In genomic region chr11:89028871-89029405, GRCm38 (mm10) we compare ENCODE assay signal across 9 mouse cellular contexts. TPM values are rescaled to one million over a fixed set of nuclear protein-coding genes. Genes with fewer than 3 reads are reported as not detected.
DNase-seq lines count a peak whose midpoint lies in the region; ATAC-seq lines count a peak whose summit lies in the region.
"Had no signal": no experiment of that assay in that cellular context is flagged by ENCODE, and none has a peak within 500 bp of the region (broad histone marks: within the 10 kb centered on the region; RNA-seq: fewer than 3 reads in every experiment).

No protein-coding gene starts in this region.

- H3K4me1 ChIP-seq in heart, embryonic 11.5 days (ENCODE audit: control insufficient read depth, insufficient read depth, low read length): peaks cover 11% of the 10 kb centered on the region
- H3K4me1 ChIP-seq in liver, embryonic 15.5 days (replicated peaks): peaks cover 37% of the 10 kb centered on the region
- H3K4me1 ChIP-seq in forebrain, embryonic 15.5 days: no peaks in the 10 kb centered on the region

- no peak overlapping the region for H3K4me3 ChIP-seq in heart, embryonic 11.5 days (ENCODE audit: low read depth, low read length)
- no peak overlapping the region for H3K4me3 ChIP-seq in liver, embryonic 15.5 days (replicated peaks)
- H3K4me3 ChIP-seq in forebrain, embryonic 15.5 days: no peak overlapping the region

- peak overlapping the region; percentile 50; the same call in 1 of the 2 replicates for H3K27ac ChIP-seq in heart, embryonic 11.5 days (ENCODE audit: low read depth, low read length)
- H3K27ac ChIP-seq in liver, embryonic 15.5 days (replicated peaks): peak overlapping the region; percentile 61
- H3K27ac ChIP-seq in forebrain, embryonic 15.5 days (replicated peaks): no peak overlapping the region

- DNase-seq in CD4-positive, CD25-positive, alpha-beta regulatory T cell, adult 2 months (ENCODE audit: low read depth, low spot score): peak; percentile 45
- DNase-seq in spleen, postnatal 14 days (ENCODE audit: low spot score in 2 of 2): peak; percentile 49 to 57
- DNase-seq: adrenal gland, postnatal 10 days had no signal

- no peak overlapping the region for H3K9ac ChIP-seq in heart, embryonic 11.5 days (ENCODE audit: low read depth, low read length)
- H3K9ac ChIP-seq in liver, embryonic 15.5 days: no peak overlapping the region
- H3K9ac ChIP-seq in forebrain, embryonic 15.5 days (replicated peaks): no peak overlapping the region

- no peak overlapping the region for H3K4me2 ChIP-seq in heart, embryonic 11.5 days
- peak overlapping the region; percentile 3; the same call in 1 of the 2 replicates for H3K4me2 ChIP-seq in liver, embryonic 15.5 days
- H3K4me2 ChIP-seq in forebrain, embryonic 15.5 days (replicated peaks): no peak overlapping the region

- 14% methylated on average over 10 of the region's 10 CpGs for WGBS in heart, embryonic 11.5 days (ENCODE audit: insufficient replicate concordance)
- 10% methylated on average over 10 of the region's 10 CpGs for WGBS in liver, embryonic 15.5 days (ENCODE audit: insufficient replicate concordance)
- WGBS in forebrain, embryonic 15.5 days: 75% methylated on average over 10 of the region's 10 CpGs

- no peaks in the 10 kb centered on the region for H3K36me3 ChIP-seq in heart, embryonic 11.5 days (ENCODE audit: control insufficient read depth, insufficient read depth, low read length)
- H3K36me3 ChIP-seq in liver, embryonic 15.5 days (replicated peaks): no peaks in the 10 kb centered on the region
- H3K36me3 ChIP-seq in forebrain, embryonic 15.5 days: no peaks in the 10 kb centered on the region

- ATAC-seq in CD4-positive, CD25-positive, alpha-beta regulatory T cell, adult 4 months: no peak
- peak; percentile 60; the same call in 1 of the 2 replicates for ATAC-seq in heart, embryonic 11.5 days (replicated peaks; ENCODE audit: insufficient number of reproducible peaks, low FRiP score, low TSS enrichment)
- peak; percentile 73 for ATAC-seq in liver, embryonic 15.5 days (ENCODE audit: insufficient read depth)
- no peak for ATAC-seq in forebrain, embryonic 15.5 days (replicated peaks)
- ATAC-seq in activated CD4-positive, CD25-positive, alpha-beta regulatory T cell, adult 4 months: no peak
- no peak for ATAC-seq in erythroblast, adult 5-6 weeks (replicated peaks; ENCODE audit: low FRiP score, poor library complexity, severe bottlenecking)

- no peaks in the 10 kb centered on the region for H3K27me3 ChIP-seq in heart, embryonic 11.5 days (ENCODE audit: control insufficient read depth, insufficient read depth, low read length)
- no peaks in the 10 kb centered on the region for H3K27me3 ChIP-seq in liver, embryonic 15.5 days
- H3K27me3 ChIP-seq in forebrain, embryonic 15.5 days: no peaks in the 10 kb centered on the region

- no peaks in the 10 kb centered on the region for H3K9me3 ChIP-seq in heart, embryonic 11.5 days (replicated peaks; ENCODE audit: control insufficient read depth, low read length)
- no peaks in the 10 kb centered on the region for H3K9me3 ChIP-seq in liver, embryonic 15.5 days (replicated peaks)
- H3K9me3 ChIP-seq in forebrain, embryonic 15.5 days: no peaks in the 10 kb centered on the region

RNA-seq across cellular contexts. Expression of gene Trim25, which starts 29.8 kb away (rescaled TPM):
- polyA plus RNA-seq in CD4-positive, CD25-positive, alpha-beta regulatory T cell, adult 4 months (2017; shearing (Covaris generic)): 10 to 100 TPM; 14.0 to 25.6 TPM
- polyA plus RNA-seq in heart, embryonic 11.5 days (2014; fragmentation: Nextera tagmentation; extraction: Ambion mirVana): 9.4 and 14.9 TPM in 2 replicates
- 19.6 and 20.4 TPM in 2 replicates for polyA plus RNA-seq in liver, embryonic 15.5 days (2015; fragmentation: Nextera tagmentation; extraction: Ambion mirVana)
- polyA plus RNA-seq in forebrain, embryonic 15.5 days (2015; fragmentation: Nextera tagmentation; extraction: Ambion mirVana): 2.8 and 3.9 TPM in 2 replicates
- 10 to 100 TPM; 10.3 to 15.4 TPM for polyA plus RNA-seq in activated CD4-positive, CD25-positive, alpha-beta regulatory T cell, adult 4 months (2017; shearing (Covaris generic))
- total RNA-seq in erythroblast, adult 5-6 weeks (2015; ENCODE audit: low replicate concordance): 19.8 and 24.2 TPM in 2 replicates
- total RNA-seq in erythroblast, adult 5-6 weeks (2017; ENCODE audit: low replicate concordance): 16.4 and 20.5 TPM in 2 replicates

RNA-seq across cellular contexts. Expression of gene Dgke, which starts 37.7 kb away (rescaled TPM):
- 1 to 10 TPM; 4.6 to 7.3 TPM for polyA plus RNA-seq in CD4-positive, CD25-positive, alpha-beta regulatory T cell, adult 4 months (2017; shearing (Covaris generic))
- 4.2 and 4.5 TPM in 2 replicates for polyA plus RNA-seq in heart, embryonic 11.5 days (2014; fragmentation: Nextera tagmentation; extraction: Ambion mirVana)
- 0.40 and 0.62 TPM in 2 replicates for polyA plus RNA-seq in liver, embryonic 15.5 days (2015; fragmentation: Nextera tagmentation; extraction: Ambion mirVana)
- 16.2 and 16.8 TPM in 2 replicates for polyA plus RNA-seq in forebrain, embryonic 15.5 days (2015; fragmentation: Nextera tagmentation; extraction: Ambion mirVana)
- 1 to 10 TPM; 3.7 to 4.9 TPM for polyA plus RNA-seq in activated CD4-positive, CD25-positive, alpha-beta regulatory T cell, adult 4 months (2017; shearing (Covaris generic))
- total RNA-seq in erythroblast, adult 5-6 weeks (2015; ENCODE audit: low replicate concordance): not detected in 2 replicates
- total RNA-seq in erythroblast, adult 5-6 weeks (2017; ENCODE audit: low replicate concordance): 0.70 and 1.8 TPM in 2 replicates

RNA-seq across cellular contexts. Expression of gene Gm525, which starts 44.7 kb away (rescaled TPM):
- not detected for polyA plus RNA-seq in CD4-positive, CD25-positive, alpha-beta regulatory T cell, adult 4 months (2017; shearing (Covaris generic))
- polyA plus RNA-seq in heart, embryonic 11.5 days (2014; fragmentation: Nextera tagmentation; extraction: Ambion mirVana): not detected in 2 replicates
- polyA plus RNA-seq in liver, embryonic 15.5 days (2015; fragmentation: Nextera tagmentation; extraction: Ambion mirVana): not detected in 2 replicates
- not detected in 2 replicates for polyA plus RNA-seq in forebrain, embryonic 15.5 days (2015; fragmentation: Nextera tagmentation; extraction: Ambion mirVana)
- not detected for polyA plus RNA-seq in activated CD4-positive, CD25-positive, alpha-beta regulatory T cell, adult 4 months (2017; shearing (Covaris generic))
- total RNA-seq in erythroblast, adult 5-6 weeks (2015; ENCODE audit: low replicate concordance): not detected in 2 replicates
- not detected in 2 replicates for total RNA-seq in erythroblast, adult 5-6 weeks (2017; ENCODE audit: low replicate concordance)
- total RNA-seq: adrenal gland, postnatal 10 days had no signal

RNA-seq across cellular contexts. Expression of gene Coil, which starts 58.9 kb away (rescaled TPM):
- 1 to 10 TPM; 6.0 to 9.6 TPM for polyA plus RNA-seq in CD4-positive, CD25-positive, alpha-beta regulatory T cell, adult 4 months (2017; shearing (Covaris generic))
- 8.5 and 9.0 TPM in 2 replicates for polyA plus RNA-seq in heart, embryonic 11.5 days (2014; fragmentation: Nextera tagmentation; extraction: Ambion mirVana)
- 3.4 and 4.0 TPM in 2 replicates for polyA plus RNA-seq in liver, embryonic 15.5 days (2015; fragmentation: Nextera tagmentation; extraction: Ambion mirVana)
- polyA plus RNA-seq in forebrain, embryonic 15.5 days (2015; fragmentation: Nextera tagmentation; extraction: Ambion mirVana): 27.7 and 30.5 TPM in 2 replicates
- polyA plus RNA-seq in activated CD4-positive, CD25-positive, alpha-beta regulatory T cell, adult 4 months (2017; shearing (Covaris generic)): 1 to 10 TPM; 4.8 to 6.5 TPM
- total RNA-seq in erythroblast, adult 5-6 weeks (2015; ENCODE audit: low replicate concordance): 1.3 and 2.7 TPM in 2 replicates
- 1.3 and 6.3 TPM in 2 replicates for total RNA-seq in erythroblast, adult 5-6 weeks (2017; ENCODE audit: low replicate concordance)

Comparison
In these comparisons a context has a peak if more than half of its experiments do, and no peak if none do; other contexts are left out.
1. ATAC-seq: peak in heart, embryonic 11.5 days (single experiment) and liver, embryonic 15.5 days (single experiment); none in CD4-positive, CD25-positive, alpha-beta regulatory T cell, adult 4 months (single experiment), forebrain, embryonic 15.5 days (single experiment), activated CD4-positive, CD25-positive, alpha-beta regulatory T cell, adult 4 months (single experiment) and erythroblast, adult 5-6 weeks (single experiment).